ENCODE assay signal across 17 mouse cellular contexts in the genomic region with DNA sequence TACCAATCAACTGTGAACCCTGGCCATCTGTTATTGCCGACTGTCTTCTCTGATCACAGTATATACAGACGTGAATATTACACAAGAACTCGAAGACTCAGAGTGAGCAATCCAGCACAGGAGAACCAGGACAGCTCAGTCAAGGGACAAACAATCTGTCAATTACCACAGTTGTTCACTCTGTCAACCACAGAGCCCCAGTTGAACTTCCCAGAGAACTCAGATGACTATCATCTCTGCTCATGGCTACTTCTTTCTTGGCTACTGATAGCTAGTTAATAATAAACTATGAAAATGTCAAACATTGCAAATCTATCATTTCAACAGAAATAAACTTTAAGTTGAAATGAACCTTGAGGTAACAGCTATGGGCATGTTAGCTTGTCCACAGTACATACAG.
"Had no signal": no experiment of that assay in that cellular context is flagged by ENCODE, and none has a peak within 500 bp of the region (broad histone marks: within the 10 kb centered on the region; RNA-seq: fewer than 3 reads in every experiment).

No protein-coding gene starts in this region.

- ATAC-seq: lung, postnatal 0 days; midbrain, embryonic 13.5 days; midbrain, embryonic 15.5 days had no signal

- H3K27ac ChIP-seq: lung, embryonic 15.5 days; macrophage; midbrain, embryonic 13.5 days; midbrain, embryonic 15.5 days; neural tube, embryonic 12.5 days; stomach, embryonic 15.5 days; stomach, postnatal 0 days had no signal

- H3K27me3 ChIP-seq: lung, embryonic 15.5 days; megakaryocyte, embryonic 14.5 days; midbrain, embryonic 13.5 days; midbrain, embryonic 15.5 days; neural tube, embryonic 12.5 days; stomach, embryonic 15.5 days had no signal

- H3K4me1 ChIP-seq: lung, embryonic 15.5 days; midbrain, embryonic 13.5 days; midbrain, embryonic 15.5 days; neural tube, embryonic 12.5 days; stomach, embryonic 15.5 days had no signal

- H3K36me3 ChIP-seq: midbrain, embryonic 15.5 days; stomach, embryonic 15.5 days had no signal

- DNase-seq: lung, adult 2 months; lung, postnatal 14 days; lung, postnatal 36 days; right cerebral cortex, postnatal 14 days; thymus, adult 2 months; thymus, postnatal 25 days; thymus, postnatal 4 days had no signal

- H3K4me2 ChIP-seq: lung, embryonic 15.5 days; midbrain, embryonic 11.5 days; midbrain, embryonic 13.5 days; midbrain, embryonic 15.5 days; neural tube, embryonic 12.5 days; stomach, embryonic 15.5 days had no signal

- H3K4me3 ChIP-seq: lung, embryonic 15.5 days; megakaryocyte, embryonic 14.5 days; midbrain, embryonic 13.5 days; midbrain, embryonic 15.5 days; neural tube, embryonic 12.5 days; stomach, embryonic 15.5 days had no signal

- H3K9me3 ChIP-seq: lung, embryonic 15.5 days; megakaryocyte, embryonic 14.5 days; midbrain, embryonic 13.5 days; midbrain, embryonic 15.5 days; neural tube, embryonic 12.5 days; stomach, embryonic 15.5 days had no signal

- H3K9ac ChIP-seq: lung, embryonic 15.5 days; midbrain, embryonic 13.5 days; midbrain, embryonic 15.5 days; neural tube, embryonic 12.5 days; stomach, embryonic 15.5 days had no signal
